Mouse (Mus musculus) forebrain, embryonic 11.5 days (tissue): ENCODE measurements around the gene Syt9. TPM values are rescaled to one million over a fixed set of nuclear protein-coding genes. Genes with fewer than 3 reads are reported as not detected.
A peak's percentile ranks its signal among the peaks of the same experiment; 100 is the strongest.

Experiments
- ATAC-seq: fragments of 200-750 bp; cut with Nextera tagmentation; replicated peaks from 2 replicates; pipeline ENCODE4 v1.8.0; 2017; ENCODE audit warnings: moderate TSS enrichment; ENCODE audit not compliant: low FRiP score
- DNase-seq: peaks from one replicate; pipeline ENCODE4 v3.0.0-alpha.2; 2017; ENCODE audit warnings: low spot score
- H3K27ac ChIP-seq: fragments of 300-500 bp; sonication (generic); 2 replicates; pipeline ENCODE4 v1.5.1; 2014; ENCODE audit warnings: low read depth, low read length
- H3K27me3 ChIP-seq: fragments of 300-500 bp; sonication (generic); 2 replicates; pipeline ENCODE4 v1.6.1; 2014; ENCODE audit warnings: mild to moderate bottlenecking, low read length, mixed read lengths; ENCODE audit not compliant: control insufficient read depth, insufficient read depth
- H3K36me3 ChIP-seq: fragments of 300-500 bp; sonication (generic); 2 replicates; pipeline ENCODE4 v1.6.1; 2014; ENCODE audit warnings: mild to moderate bottlenecking, low read length, moderate library complexity, mixed read lengths; ENCODE audit not compliant: control insufficient read depth, insufficient read depth
- H3K4me1 ChIP-seq: fragments of 300-500 bp; sonication (generic); replicated peaks from 2 replicates; pipeline ENCODE4 v1.6.1; 2014; ENCODE audit warnings: low read length, mixed read lengths; ENCODE audit not compliant: control insufficient read depth, insufficient read depth
- H3K4me2 ChIP-seq: fragments of 300-500 bp; sonication (generic); 2 replicates; pipeline ENCODE4 v1.6.1; 2014; ENCODE audit warnings: low read depth, mild to moderate bottlenecking, low read length, moderate library complexity, mixed read lengths; ENCODE audit not compliant: severe bottlenecking
- H3K4me3 ChIP-seq: fragments of 300-500 bp; sonication (generic); 2 replicates; pipeline ENCODE4 v1.5.1; 2014; ENCODE audit warnings: low read depth, low read length
- H3K9ac ChIP-seq: fragments of 300-500 bp; sonication (generic); 2 replicates; pipeline ENCODE4 v1.6.1; 2014; ENCODE audit warnings: low read length
- H3K9me3 ChIP-seq: fragments of 300-500 bp; sonication (generic); 2 replicates; pipeline ENCODE4 v1.6.1; 2016; ENCODE audit warnings: low read length, mixed read lengths; ENCODE audit not compliant: control insufficient read depth
- WGBS: fragments of 180-500 bp; shearing (Covaris S2); extraction: QIAGEN DNeasy Blood & Tissue Kit; methylation state at CpG from one replicate; pipeline ENCODE4 v1.1.7; 2014; 5-methylcytosine and 5-hydroxymethylcytosine counted together
- polyA plus RNA-seq: library from polyadenylated mRNA; unstranded; fragments of >200 nt; fragmentation: Nextera tagmentation; extraction: Ambion mirVana; gene quantifications from 2 replicates; pipeline ENCODE4 v1.2.1, GENCODE M21; 2014

Syt9 gene
- polyA plus RNA-seq, 1 experiment from 2014 or later = 5.6 TPM

DNA sequence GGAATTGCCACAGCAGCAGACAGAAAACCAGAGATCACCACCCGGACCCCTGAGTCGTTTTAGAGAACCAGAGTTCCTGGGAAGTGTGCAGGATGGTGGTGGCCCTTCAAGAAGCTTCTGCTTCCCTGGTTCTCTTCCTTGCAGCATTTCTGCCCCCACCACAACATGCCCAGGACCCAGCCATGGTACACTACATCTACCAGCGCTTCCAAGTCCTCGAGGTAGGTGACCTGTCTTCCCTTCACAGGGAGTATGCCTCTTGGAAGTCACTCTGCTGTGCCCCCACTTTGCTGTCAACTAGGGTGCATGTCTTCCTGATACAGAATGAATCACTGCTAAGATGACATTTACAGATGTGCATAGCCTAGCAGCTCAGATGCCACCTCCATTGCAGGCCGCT lies 197.1 kb downstream of the Syt9 start:
- H3K9me3 ChIP-seq = no peaks in the 10 kb centered on the region
- DNase-seq (no peak), ATAC-seq (no peak)
- WGBS = 82% methylated on average over 5 of the region's 5 CpGs
- no peak overlapping the region for H3K4me2 ChIP-seq
- H3K4me1 ChIP-seq = no peaks in the 10 kb centered on the region
- H3K27me3 ChIP-seq = no peaks in the 10 kb centered on the region
- no peak overlapping the region for H3K27ac ChIP-seq
- no peak overlapping the region for H3K4me3 ChIP-seq
- no peak overlapping the region for H3K9ac ChIP-seq
- no peaks in the 10 kb centered on the region for H3K36me3 ChIP-seq

DNA sequence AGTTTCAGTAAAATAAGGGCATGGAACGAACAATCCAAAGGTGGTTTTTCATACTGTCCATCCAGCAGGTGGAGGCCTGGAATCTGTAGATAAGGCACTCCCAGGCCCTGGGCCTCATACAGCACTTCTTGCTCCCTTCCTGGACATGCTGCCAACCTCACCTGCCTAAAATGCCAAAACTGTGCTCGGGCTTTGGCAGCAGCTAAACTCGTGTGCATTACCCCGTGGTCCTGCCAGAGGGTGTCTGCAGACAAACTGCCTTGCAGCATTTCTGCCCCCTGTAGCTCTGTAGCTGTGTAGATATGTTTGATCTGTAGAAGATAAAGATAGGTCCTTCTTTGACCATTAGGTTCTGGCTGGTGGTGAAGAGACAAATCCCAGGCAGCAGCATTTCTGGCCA lies 198.4 kb downstream of the Syt9 start:
- Histone ChIP-seq H3K36me3 (no peaks in the 10 kb centered on the region), H3K4me1 (no peaks in the 10 kb centered on the region), H3K27ac (no peak overlapping the region), H3K4me3 (no peak overlapping the region), H3K9ac (no peak overlapping the region), H3K27me3 (no peaks in the 10 kb centered on the region), H3K9me3 (no peaks in the 10 kb centered on the region), H3K4me2 (no peak overlapping the region)
- ATAC-seq (no peak), DNase-seq (no peak)
- WGBS = 79% methylated on average over 4 of the region's 4 CpGs

DNA sequence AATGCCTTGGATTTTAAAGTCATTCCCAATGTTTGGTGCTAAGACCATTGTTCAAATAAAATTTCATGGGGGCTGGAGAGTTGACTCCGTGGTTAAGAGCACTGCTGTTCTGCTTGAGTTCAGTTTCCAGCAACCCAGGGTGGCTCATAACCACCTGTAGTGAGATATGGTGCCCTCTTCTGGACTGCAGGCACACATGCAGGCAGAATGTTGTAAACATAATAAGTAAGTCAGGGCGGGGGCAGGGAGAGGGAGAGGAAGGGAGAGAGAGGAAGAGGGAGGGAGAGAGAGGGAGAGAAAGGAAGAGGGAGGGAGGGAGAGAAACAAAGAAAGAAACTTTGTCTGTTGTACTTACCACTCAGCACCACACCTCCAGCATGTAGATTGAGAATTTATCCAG lies 203.3 kb downstream of the Syt9 start:
- Histone ChIP-seq H3K36me3 (no peaks in the 10 kb centered on the region), H3K4me2 (no peak overlapping the region), H3K9me3 (no peaks in the 10 kb centered on the region), H3K27ac (no peak overlapping the region), H3K4me3 (no peak overlapping the region), H3K4me1 (no peaks in the 10 kb centered on the region), H3K27me3 (no peaks in the 10 kb centered on the region), H3K9ac (no peak overlapping the region)
- ATAC-seq (no peak), DNase-seq (no peak)
- WGBS = 68% methylated on average over 2 of the region's 2 CpGs

DNA sequence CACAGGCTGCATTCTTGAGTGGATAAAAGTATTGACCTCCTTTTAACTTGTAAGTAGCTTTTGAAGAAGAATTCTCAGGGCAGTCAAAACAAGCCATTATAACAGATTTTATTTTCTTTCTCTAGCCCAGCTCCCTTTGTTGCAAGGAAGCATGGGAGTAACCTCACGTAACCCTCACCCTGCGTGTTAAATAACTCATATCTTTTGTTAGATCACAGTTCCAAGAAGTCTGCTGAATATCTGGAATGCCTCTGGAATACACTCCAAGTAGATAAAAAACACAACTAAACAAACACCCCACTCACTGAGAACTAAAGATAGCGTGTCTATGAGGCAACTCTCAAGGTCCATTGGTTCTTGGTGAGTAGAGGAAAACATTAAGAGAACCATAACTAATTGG lies 203.7 kb downstream of the Syt9 start:
- Histone ChIP-seq H3K4me1 (no peaks in the 10 kb centered on the region), H3K4me2 (no peak overlapping the region), H3K9ac (no peak overlapping the region), H3K27me3 (no peaks in the 10 kb centered on the region), H3K4me3 (no peak overlapping the region), H3K27ac (no peak overlapping the region), H3K36me3 (no peaks in the 10 kb centered on the region), H3K9me3 (no peaks in the 10 kb centered on the region)
- 62% methylated on average over 3 of the region's 3 CpGs for WGBS
- DNase-seq (no peak), ATAC-seq (no peak)

DNA sequence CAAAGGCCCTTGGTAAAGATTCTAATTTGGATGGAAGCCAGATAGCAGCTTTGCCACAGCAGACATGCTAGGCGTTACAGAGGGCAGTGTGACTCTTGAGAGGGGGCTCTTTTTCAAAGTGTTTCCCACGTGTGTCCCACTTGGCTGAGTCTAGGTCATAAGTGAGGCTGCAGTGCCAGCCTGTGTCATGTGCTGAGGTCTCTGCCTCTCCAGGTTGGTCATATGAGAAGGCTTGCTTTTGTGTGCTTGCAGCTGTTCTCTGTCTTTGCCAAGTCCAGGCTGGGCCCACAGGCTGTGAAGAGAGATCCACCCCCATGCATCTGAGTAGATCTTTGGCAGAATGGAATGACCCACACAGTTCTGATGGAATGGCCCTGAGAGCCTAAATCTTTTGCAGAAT lies 222.1 kb downstream of the Syt9 start:
- H3K27ac ChIP-seq = no peak overlapping the region
- H3K4me1 ChIP-seq = peaks cover 2% of the 10 kb centered on the region; the same call in 1 of the 2 replicates
- H3K9ac ChIP-seq = no peak overlapping the region
- ATAC-seq = no peak
- H3K27me3 ChIP-seq = no peaks in the 10 kb centered on the region; the same call in 1 of the 2 replicates
- no peak overlapping the region for H3K4me2 ChIP-seq
- WGBS = 53% methylated on average over 2 of the region's 2 CpGs
- no peak for DNase-seq
- no peak overlapping the region for H3K4me3 ChIP-seq
- H3K36me3 ChIP-seq = no peaks in the 10 kb centered on the region
- no peaks in the 10 kb centered on the region for H3K9me3 ChIP-seq

DNA sequence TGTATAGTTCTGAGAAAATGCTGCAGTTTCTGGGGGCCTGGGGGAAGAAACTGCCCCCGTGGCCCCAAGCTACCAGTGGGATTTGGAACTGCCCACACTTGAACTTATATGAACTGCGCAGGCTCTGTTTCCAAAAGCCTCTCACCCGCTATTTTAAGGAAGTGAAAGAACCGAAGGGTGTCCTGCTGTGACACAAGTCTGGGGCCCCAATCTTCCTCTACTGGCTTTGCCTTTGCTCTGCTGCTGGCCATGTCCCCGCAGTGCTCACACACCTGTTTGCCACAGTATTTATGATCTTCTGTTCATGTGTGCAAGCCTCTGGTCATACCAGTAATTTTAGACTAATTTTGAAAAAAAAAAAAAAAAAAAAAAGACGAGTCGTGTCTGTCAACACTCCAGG lies 223.4 kb downstream of the Syt9 start:
- Histone ChIP-seq H3K9ac (no peak overlapping the region; the same call in 1 of the 2 replicates), H3K4me3 (no peak overlapping the region), H3K4me2 (peak overlapping the region; percentile 77; the same call in 1 of the 2 replicates), H3K9me3 (no peaks in the 10 kb centered on the region), H3K27ac (no peak overlapping the region), H3K4me1 (peaks cover 2% of the 10 kb centered on the region; the same call in 1 of the 2 replicates), H3K27me3 (no peaks in the 10 kb centered on the region; the same call in 1 of the 2 replicates), H3K36me3 (no peaks in the 10 kb centered on the region)
- 30% methylated on average over 7 of the region's 7 CpGs for WGBS
- DNase-seq (no peak), ATAC-seq (no peak)

DNA sequence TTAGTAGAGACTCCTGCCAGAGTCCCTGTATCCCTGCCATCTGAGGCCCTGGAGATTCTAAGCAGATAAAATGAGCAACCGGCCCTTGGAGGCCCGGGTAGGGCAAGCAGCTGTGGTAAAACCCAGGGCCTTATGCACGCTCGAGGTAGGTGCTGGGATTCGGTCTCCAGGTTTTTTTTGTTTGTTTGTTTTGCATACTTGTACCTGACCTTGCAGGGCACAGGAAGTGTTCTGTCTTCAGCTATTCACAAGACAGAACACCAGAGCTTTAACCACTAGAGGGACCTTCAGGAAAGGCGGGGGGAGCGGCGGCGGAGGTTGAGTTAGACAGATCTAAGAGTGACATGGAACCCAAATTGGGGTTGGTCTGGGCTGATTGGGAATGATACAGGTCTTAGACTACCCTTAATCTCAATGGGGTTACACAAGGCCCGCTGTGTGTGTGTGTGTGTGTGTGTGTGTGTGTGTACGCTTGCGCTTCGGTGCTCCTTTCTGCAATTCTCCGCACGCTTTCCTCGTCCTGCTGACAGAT lies 223.9 kb downstream of the Syt9 start:
- H3K9me3 ChIP-seq = no peaks in the 10 kb centered on the region
- H3K4me2 ChIP-seq = peak overlapping the region; percentile 77
- peak overlapping the region; percentile 43 for H3K9ac ChIP-seq
- no peaks in the 10 kb centered on the region for H3K36me3 ChIP-seq
- ATAC-seq (peak; percentile 79), DNase-seq (peak; percentile 71)
- H3K27me3 ChIP-seq = no peaks in the 10 kb centered on the region; the same call in 1 of the 2 replicates
- no peak overlapping the region for H3K27ac ChIP-seq
- peak overlapping the region; percentile 46 for H3K4me3 ChIP-seq
- H3K4me1 ChIP-seq = peaks cover 2% of the 10 kb centered on the region; the same call in 1 of the 2 replicates
- whole genome bisulfite sequencing = 2% methylated on average over 16 of the region's 16 CpGs

DNA sequence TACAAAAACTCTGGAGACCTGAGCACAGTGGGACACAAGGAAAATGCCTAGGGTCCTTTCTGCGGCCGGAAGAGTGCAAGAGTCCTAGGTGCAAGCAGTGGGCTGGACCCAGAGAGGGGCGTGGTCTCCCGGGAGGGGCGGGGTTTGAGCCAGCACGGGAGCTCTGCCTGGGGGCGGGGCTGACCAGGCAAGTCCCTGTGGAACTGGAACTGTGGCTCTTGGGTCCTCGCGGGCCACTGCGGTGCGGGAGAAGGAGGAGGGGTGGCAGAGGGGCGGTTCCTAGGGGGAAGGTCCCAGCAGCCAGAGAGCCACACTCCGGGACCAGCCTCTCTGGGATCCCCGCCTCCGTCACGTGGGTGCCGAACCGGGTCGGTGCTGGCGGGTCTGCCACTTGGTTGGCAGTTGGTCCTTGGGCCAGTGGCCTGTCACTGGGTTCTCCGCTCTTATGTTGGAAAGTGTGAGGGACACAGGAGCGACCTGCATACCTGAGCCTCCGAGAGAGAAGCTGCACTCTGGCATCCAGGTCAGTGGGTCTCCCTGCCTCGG lies 224.4 kb downstream of the Syt9 start, which contains the start of gene Ppfibp2:
Gene Ppfibp2 (plus strand): TSS at position 351 of the 546 bp plus-strand sequence.
- Histone ChIP-seq H3K27me3 (no peaks in the 10 kb centered on the region; the same call in 1 of the 2 replicates), H3K9ac (peak within 1 kb of the TSS; percentile 43), H3K4me3 (peak within 1 kb of the TSS; percentile 46), H3K9me3 (no peaks in the 10 kb centered on the region), H3K36me3 (no peaks in the 10 kb centered on the region), H3K4me1 (peaks cover 2% of the 10 kb centered on the region; the same call in 1 of the 2 replicates), H3K27ac (no peak within 1 kb of the TSS), H3K4me2 (peak within 1 kb of the TSS; percentile 77)
- WGBS = under 1% methylated on average over 24 of the region's 24 CpGs
- peak; percentile 95 for DNase-seq
- peak; percentile 99 for ATAC-seq

DNA sequence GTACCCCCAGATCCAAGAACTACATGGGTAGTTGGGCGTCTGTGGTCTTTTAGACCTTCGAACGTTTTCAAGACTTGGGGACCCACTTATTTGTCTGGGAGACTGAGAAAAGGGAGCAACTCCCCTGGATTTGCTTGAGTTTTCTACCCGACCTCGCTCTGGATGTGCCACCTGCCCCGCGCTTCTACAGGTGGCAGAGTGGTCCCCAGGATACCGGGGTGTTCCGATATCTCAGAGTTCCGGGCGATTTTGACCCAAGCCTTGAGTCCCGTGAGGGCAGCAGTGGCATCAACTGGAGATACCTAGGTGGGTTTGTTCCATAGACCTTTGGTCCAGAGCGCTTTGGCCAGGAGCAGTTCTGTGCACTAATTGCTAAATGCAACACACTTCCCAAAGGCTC lies 224.9 kb downstream of the Syt9 start:
- ATAC-seq (no peak), DNase-seq (no peak)
- H3K4me1 ChIP-seq = peaks cover 2% of the 10 kb centered on the region; the same call in 1 of the 2 replicates
- H3K9ac ChIP-seq = no peak overlapping the region
- peak overlapping the region; percentile 77 for H3K4me2 ChIP-seq
- H3K36me3 ChIP-seq = no peaks in the 10 kb centered on the region
- no peaks in the 10 kb centered on the region; the same call in 1 of the 2 replicates for H3K27me3 ChIP-seq
- no peak overlapping the region for H3K27ac ChIP-seq
- WGBS = 13% methylated on average over 13 of the region's 13 CpGs
- H3K4me3 ChIP-seq = peak overlapping the region; percentile 46
- H3K9me3 ChIP-seq = no peaks in the 10 kb centered on the region
